Mouse (Mus musculus) gastrocnemius, postnatal 36 days (tissue): ENCODE results near the gene Gm5901. TPM values are rescaled to one million over a fixed set of nuclear protein-coding genes. Genes with fewer than 3 reads are reported as not detected.

Experiments used
- DNase-seq, 2 experiments: peaks; one replicate each; pipeline ENCODE4 v3.0.0; 2022
- intact Hi-C: fragments of 180-260 bp; cut with DNase I; formaldehyde crosslinking; loops from one replicate; pipeline ENCODE4 v1.15.1; 2025
- total RNA-seq, 2 experiments: library from RNA; stranded (reverse); gene quantifications; 2 replicates each; pipeline ENCODE4 v1.2.3; 2021

Gm5901 gene
- total RNA-seq, 2 experiments from 2014 or later: not detected

GRCm38 (mm10) chr7:105399935-105400624, 25.2 kb downstream of the Gm5901 start, which contains the start of gene Fam160a2:
Gene Fam160a2 (minus strand): TSS chr7:105400054.
- intact Hi-C loops: loop anchor here (5.0 to 10.0 kb wide), 2 partner anchors 235 to 412 kb away; partner anchors contain the start of genes Mrpl17 and Trim3
- DNase-seq: peak; percentile 99 to 100

DNA sequence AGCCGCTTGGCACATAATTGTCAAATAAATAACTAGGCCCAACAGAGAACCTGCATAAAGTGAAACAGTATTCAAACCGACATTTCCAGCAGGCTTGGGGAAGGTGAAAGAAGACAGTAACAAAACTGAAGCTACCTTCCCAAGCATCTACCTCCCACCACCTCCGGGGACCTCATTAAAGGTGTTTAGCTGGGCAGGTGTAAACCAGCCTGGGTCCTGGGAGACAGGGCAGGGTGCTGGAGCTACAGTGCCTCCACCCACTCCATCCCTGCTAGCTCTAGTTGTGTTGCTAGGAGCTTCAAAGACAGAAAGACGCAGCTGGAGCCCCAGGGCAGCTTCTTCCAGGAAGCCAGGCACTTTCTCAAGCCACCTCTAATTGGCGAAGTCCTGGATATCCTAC, 29.4 kb downstream of the Gm5901 start, which contains the start of gene Cnga4:
Cnga4 (plus strand) TSS at position 301 of the 400 bp plus-strand sequence.
- intact Hi-C loops: loop anchor here (5.0 to 10.0 kb wide), 2 partner anchors 231 to 408 kb away; partner anchors contain the start of genes Mrpl17 and Trim3
- no peak for DNase-seq

GRCm38 (mm10) chr7:105406322-105406721, 31.5 kb downstream of the Gm5901 start:
- intact Hi-C loops: loop anchor here (10.0 kb wide), 1 partner anchor 228 kb away; the partner anchor contains the start of gene Trim3

GRCm38 (mm10) chr7:105411874-105412632, 37.2 kb downstream of the Gm5901 start:
- DNase-seq: peak; percentile 70 to 76
- intact Hi-C loops: loop anchor here (2.0 kb wide), 2 partner anchors 67 to 103 kb away; no protein-coding TSS in a partner anchor

More at GRCm38 (mm10) chr7:105406322-105406721, 31.5 kb downstream of the Gm5901 start:
- DNase-seq: no peak

DNA sequence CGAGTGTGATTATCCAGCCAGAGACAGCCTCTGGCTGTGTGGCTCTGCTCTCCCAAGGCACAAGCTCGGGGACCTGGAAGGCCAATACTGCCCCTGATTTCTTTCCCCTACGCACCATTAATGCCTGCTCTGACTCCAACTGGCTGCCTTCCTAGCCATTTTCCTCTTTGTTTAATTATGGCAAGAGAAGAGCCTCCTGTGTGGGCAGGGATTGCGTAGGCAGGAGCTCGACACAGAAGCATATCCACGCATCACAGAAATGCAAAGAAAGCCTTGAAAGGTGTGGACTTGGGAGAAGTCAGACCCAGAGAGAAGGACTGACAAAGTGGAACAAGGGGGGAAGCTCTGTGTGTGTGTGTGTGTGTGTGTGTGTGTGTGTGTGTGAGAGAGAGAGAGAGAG, 39.5 kb downstream of the Gm5901 start:
- intact Hi-C loops: no loop called here
- DNase-seq: no peak

- intact Hi-C loops: no loop called here
- DNase-seq: no peak
Observed at GRCm38 (mm10) chr7:105416529-105416928, 41.7 kb downstream of the Gm5901 start.

- intact Hi-C loops: no loop called here
- DNase-seq: no peak
Observed at GRCm38 (mm10) chr7:105418106-105418505, 43.3 kb downstream of the Gm5901 start.

DNA sequence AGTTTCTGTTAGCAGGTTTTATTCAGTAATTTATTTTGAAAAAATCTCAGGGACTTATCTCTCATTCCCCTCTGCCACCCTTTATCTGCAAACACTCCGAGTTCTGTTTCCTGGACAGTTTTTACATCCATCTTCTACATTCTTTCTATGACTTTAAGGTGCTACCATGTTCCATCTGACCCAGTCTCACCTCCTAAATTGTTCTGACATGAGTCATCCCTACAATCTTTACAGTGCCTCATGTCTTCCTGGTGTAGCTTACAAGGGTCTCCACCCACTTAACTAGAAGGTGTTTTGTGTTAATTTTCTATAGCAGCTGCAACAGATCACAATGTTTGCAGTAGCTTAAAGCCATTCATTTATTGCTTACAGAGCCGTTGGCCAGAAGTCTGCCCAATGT, 46.1 kb downstream of the Gm5901 start:
- intact Hi-C loops: no loop called here
- no peak for DNase-seq

DNA sequence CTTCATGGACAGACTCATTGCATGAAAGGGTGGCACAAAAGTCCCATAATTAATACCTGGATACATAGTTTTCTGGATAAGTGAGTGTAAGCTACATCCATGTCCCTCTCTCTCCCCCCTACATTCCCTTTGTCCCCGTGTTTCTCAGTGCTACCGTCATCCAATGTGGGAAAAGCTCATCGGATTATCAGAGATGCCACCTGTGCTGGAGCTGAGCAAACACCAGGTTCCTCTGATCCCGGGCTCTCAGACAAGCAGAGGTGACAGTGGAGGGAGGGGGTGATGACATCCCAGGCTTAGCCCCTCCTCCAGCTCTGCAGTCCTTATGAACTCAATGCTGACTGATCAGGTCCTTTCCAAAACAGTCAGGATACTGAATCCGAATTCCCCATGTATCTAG, 49.5 kb downstream of the Gm5901 start:
- intact Hi-C loops: no loop called here
- no peak for DNase-seq

GRCm38 (mm10) chr7:105425424-105426043, 50.7 kb downstream of the Gm5901 start, which contains the start of gene Cckbr:
Gene Cckbr (plus strand): TSS chr7:105425731.
- intact Hi-C loops: loop anchor here (1.0 kb wide), 1 partner anchor 45 kb away; no protein-coding TSS in a partner anchor
- DNase-seq: no peak

- no peak for DNase-seq
- intact Hi-C loops: loop anchor here (1.0 kb wide), 1 partner anchor 44 kb away; no protein-coding TSS in a partner anchor
Observed at GRCm38 (mm10) chr7:105426051-105426450, 51.2 kb downstream of the Gm5901 start.

Other genes with a start within 250 kb of the Gm5901 start
- not detected for gene Olfr683, start 228.0 kb upstream of the Gm5901 start, total RNA-seq
- gene Olfr684, start 211.4 kb upstream of the Gm5901 start, total RNA-seq: not detected
- not detected for gene Olfr685, start 189.0 kb upstream of the Gm5901 start, total RNA-seq
- not detected for gene Olfr686, start 167.6 kb upstream of the Gm5901 start, total RNA-seq
- not detected for gene Olfr688, start 86.9 kb upstream of the Gm5901 start, total RNA-seq
- gene Olfr689, start 63.9 kb upstream of the Gm5901 start, total RNA-seq: not detected
- not detected for gene Olfr690, start 40.9 kb upstream of the Gm5901 start, total RNA-seq
- gene Olfr691, start 32.8 kb upstream of the Gm5901 start, total RNA-seq: not detected
- gene Olfr692, start 6.8 kb upstream of the Gm5901 start, total RNA-seq: not detected
- gene Fam160a2, start 25.0 kb downstream of the Gm5901 start, total RNA-seq: 10 to 100 TPM; 11.0 to 12.2 TPM
- gene Cnga4, start 29.5 kb downstream of the Gm5901 start, total RNA-seq: not detected
- not detected for gene Cckbr, start 50.7 kb downstream of the Gm5901 start, total RNA-seq
- 10 to 100 TPM; 10.1 to 13.2 TPM for gene Cavin3, start 107.3 kb downstream of the Gm5901 start, total RNA-seq
- gene Smpd1, start 179.3 kb downstream of the Gm5901 start, total RNA-seq: 10 to 100 TPM; 50.9 to 51.5 TPM
- gene Apbb1, start 206.6 kb downstream of the Gm5901 start, total RNA-seq: 1 to 10 TPM; 5.3 to 8.6 TPM
- under 1 TPM in 1 of 2 experiments, not detected in 1; 0.36 TPM for gene Hpx, start 225.1 kb downstream of the Gm5901 start, total RNA-seq